ENCODE assay signal across 23 mouse cellular contexts in the genomic region with DNA sequence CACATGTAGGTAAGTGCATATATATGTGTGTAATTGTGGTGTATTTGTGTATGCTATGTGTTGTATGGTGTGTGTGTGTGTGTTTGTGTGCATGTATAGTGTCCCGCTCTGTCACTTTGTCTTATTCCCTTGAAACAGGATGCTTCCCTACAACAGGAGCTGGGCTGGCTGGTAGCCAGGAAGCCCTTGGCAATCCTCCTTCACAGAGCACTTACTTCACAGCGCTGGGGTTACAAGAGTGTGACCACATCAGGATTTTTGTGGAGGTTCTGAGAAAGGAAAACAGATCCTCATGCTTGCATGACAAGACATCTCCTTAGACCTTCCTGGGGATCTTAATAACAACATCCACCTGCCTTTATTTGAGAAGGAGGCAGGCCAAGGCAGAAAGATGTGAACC. TPM values are rescaled to one million over a fixed set of nuclear protein-coding genes. Genes with fewer than 3 reads are reported as not detected.
DNase-seq lines count a peak whose midpoint lies in the region; ATAC-seq and TF ChIP-seq lines count a peak whose summit lies in the region.
"Had no signal": no experiment of that assay in that cellular context is flagged by ENCODE, and none has a peak within 500 bp of the region (broad histone marks: within the 10 kb centered on the region; RNA-seq: fewer than 3 reads in every experiment).

No protein-coding gene starts in this region.

- no peaks in the 10 kb centered on the region for H3K27me3 ChIP-seq in embryonic facial prominence, embryonic 14.5 days (replicated peaks; ENCODE audit: control insufficient read depth, insufficient read depth, low read length)
- no peaks in the 10 kb centered on the region for H3K27me3 ChIP-seq in embryonic facial prominence, embryonic 10.5 days (replicated peaks; ENCODE audit: low read depth, poor library complexity, severe bottlenecking)
- no peaks in the 10 kb centered on the region for H3K27me3 ChIP-seq in kidney, postnatal 0 days (ENCODE audit: insufficient read depth, low read length)
- no peaks in the 10 kb centered on the region for H3K27me3 ChIP-seq in kidney, embryonic 15.5 days
- no peaks in the 10 kb centered on the region for H3K27me3 ChIP-seq in midbrain, postnatal 0 days (ENCODE audit: insufficient read depth, low read length)
- H3K27me3 ChIP-seq in midbrain, embryonic 13.5 days = no peaks in the 10 kb centered on the region

- DNase-seq in embryonic facial prominence, embryonic 14.5 days (ENCODE audit: low spot score) = peak; percentile 41
- DNase-seq in embryonic facial prominence, embryonic 10.5 days (ENCODE audit: low spot score) = no peak
- DNase-seq in kidney, postnatal 0 days (ENCODE audit: low spot score) = peak; percentile 9
- peak; percentile 19 for DNase-seq in midbrain, postnatal 0 days (ENCODE audit: low spot score)
- peak; percentile 17 for DNase-seq in lung, postnatal 36 days
- DNase-seq in ovary, postnatal 36 days (ENCODE audit: low spot score) = no peak
- DNase-seq: cerebellum, adult 2 months; gastrocnemius, postnatal 36 days; kidney, adult 11 months; thymus, postnatal 4 days had no signal

- no peaks in the 10 kb centered on the region for H3K36me3 ChIP-seq in embryonic facial prominence, embryonic 14.5 days (ENCODE audit: control insufficient read depth, insufficient read depth, low read length)
- no peaks in the 10 kb centered on the region for H3K36me3 ChIP-seq in embryonic facial prominence, embryonic 10.5 days (replicated peaks)
- H3K36me3 ChIP-seq in kidney, postnatal 0 days (ENCODE audit: insufficient read depth, low read length) = no peaks in the 10 kb centered on the region
- no peaks in the 10 kb centered on the region for H3K36me3 ChIP-seq in kidney, embryonic 15.5 days
- no peaks in the 10 kb centered on the region for H3K36me3 ChIP-seq in midbrain, postnatal 0 days (ENCODE audit: insufficient read depth, low read length)
- no peaks in the 10 kb centered on the region for H3K36me3 ChIP-seq in midbrain, embryonic 13.5 days

- ATAC-seq in embryonic facial prominence, embryonic 14.5 days (ENCODE audit: low read depth) = no peak
- ATAC-seq in kidney, postnatal 0 days (replicated peaks; ENCODE audit: low FRiP score, low read depth) = no peak
- no peak for ATAC-seq in kidney, embryonic 15.5 days (replicated peaks; ENCODE audit: low FRiP score)
- ATAC-seq in midbrain, postnatal 0 days (ENCODE audit: low FRiP score) = no peak
- ATAC-seq in midbrain, embryonic 13.5 days = no peak
- ATAC-seq: CD4-positive, CD25-positive, alpha-beta regulatory T cell, adult 4 months; forebrain, embryonic 16.5 days had no signal

- TF ChIP-seq CTCF in kidney, postnatal 0 days (IDR thresholded peaks at IDR 0.05; ENCODE audit: low read depth) = no peak
- no peak for TF ChIP-seq CTCF in midbrain, postnatal 0 days (IDR thresholded peaks at IDR 0.05)

- H3K27ac ChIP-seq in embryonic facial prominence, embryonic 14.5 days (replicated peaks; ENCODE audit: low read depth, low read length) = no peak overlapping the region
- no peak overlapping the region for H3K27ac ChIP-seq in embryonic facial prominence, embryonic 10.5 days (replicated peaks)
- H3K27ac ChIP-seq in kidney, postnatal 0 days = no peak overlapping the region
- no peak overlapping the region for H3K27ac ChIP-seq in kidney, embryonic 15.5 days
- no peak overlapping the region for H3K27ac ChIP-seq in midbrain, postnatal 0 days (ENCODE audit: low read depth, low read length)
- H3K27ac ChIP-seq in midbrain, embryonic 13.5 days = no peak overlapping the region
- H3K27ac ChIP-seq: hindbrain, embryonic 14.5 days; layer of hippocampus, adult 2 months; stomach, postnatal 0 days had no signal

- no peaks in the 10 kb centered on the region for H3K4me1 ChIP-seq in embryonic facial prominence, embryonic 14.5 days (ENCODE audit: control insufficient read depth, insufficient read depth, low read length)
- H3K4me1 ChIP-seq in embryonic facial prominence, embryonic 10.5 days = no peaks in the 10 kb centered on the region
- no peaks in the 10 kb centered on the region for H3K4me1 ChIP-seq in kidney, postnatal 0 days (replicated peaks; ENCODE audit: insufficient read depth, low read length)
- no peaks in the 10 kb centered on the region for H3K4me1 ChIP-seq in kidney, embryonic 15.5 days
- H3K4me1 ChIP-seq in midbrain, postnatal 0 days (ENCODE audit: insufficient read depth, low read length) = no peaks in the 10 kb centered on the region
- H3K4me1 ChIP-seq in midbrain, embryonic 13.5 days (replicated peaks) = no peaks in the 10 kb centered on the region

- no peak overlapping the region for H3K9ac ChIP-seq in embryonic facial prominence, embryonic 14.5 days (ENCODE audit: low read depth, low read length)
- no peak overlapping the region for H3K9ac ChIP-seq in kidney, postnatal 0 days (ENCODE audit: low read depth, low read length)
- no peak overlapping the region for H3K9ac ChIP-seq in kidney, embryonic 15.5 days
- H3K9ac ChIP-seq in midbrain, postnatal 0 days (replicated peaks; ENCODE audit: low read length, poor library complexity, severe bottlenecking) = no peak overlapping the region
- H3K9ac ChIP-seq in midbrain, embryonic 13.5 days (replicated peaks) = no peak overlapping the region
- H3K9ac ChIP-seq: hindbrain, embryonic 14.5 days had no signal

- H3K4me3 ChIP-seq in embryonic facial prominence, embryonic 14.5 days (ENCODE audit: low read depth, low read length) = no peak overlapping the region
- H3K4me3 ChIP-seq in embryonic facial prominence, embryonic 10.5 days = no peak overlapping the region
- H3K4me3 ChIP-seq in kidney, postnatal 0 days (replicated peaks; ENCODE audit: low read depth, low read length) = no peak overlapping the region
- H3K4me3 ChIP-seq in kidney, embryonic 15.5 days (replicated peaks) = no peak overlapping the region
- H3K4me3 ChIP-seq in midbrain, postnatal 0 days (ENCODE audit: low read depth, low read length) = no peak overlapping the region
- no peak overlapping the region for H3K4me3 ChIP-seq in midbrain, embryonic 13.5 days (replicated peaks)
- H3K4me3 ChIP-seq: erythroblast, embryonic 14.5 days; layer of hippocampus, adult 2 months had no signal

- WGBS in embryonic facial prominence, embryonic 14.5 days = 74% methylated on average over 2 of the region's 2 CpGs
- 77% methylated on average over 2 of the region's 2 CpGs for WGBS in embryonic facial prominence, embryonic 10.5 days
- WGBS in kidney, postnatal 0 days = 50% methylated on average over 2 of the region's 2 CpGs
- 71% methylated on average over 2 of the region's 2 CpGs for WGBS in kidney, embryonic 15.5 days
- 76% methylated on average over 2 of the region's 2 CpGs for WGBS in midbrain, postnatal 0 days
- 87% methylated on average over 2 of the region's 2 CpGs for WGBS in midbrain, embryonic 13.5 days

- H3K9me3 ChIP-seq in embryonic facial prominence, embryonic 14.5 days (ENCODE audit: control insufficient read depth, low read length) = no peaks in the 10 kb centered on the region
- H3K9me3 ChIP-seq in embryonic facial prominence, embryonic 10.5 days = no peaks in the 10 kb centered on the region
- no peaks in the 10 kb centered on the region for H3K9me3 ChIP-seq in kidney, postnatal 0 days (replicated peaks; ENCODE audit: low read length)
- H3K9me3 ChIP-seq in kidney, embryonic 15.5 days (replicated peaks) = no peaks in the 10 kb centered on the region
- no peaks in the 10 kb centered on the region for H3K9me3 ChIP-seq in midbrain, postnatal 0 days (ENCODE audit: low read length)
- no peaks in the 10 kb centered on the region for H3K9me3 ChIP-seq in midbrain, embryonic 13.5 days

- no peak overlapping the region for H3K4me2 ChIP-seq in embryonic facial prominence, embryonic 14.5 days (ENCODE audit: low read depth, low read length)
- H3K4me2 ChIP-seq in kidney, postnatal 0 days (ENCODE audit: low read length) = no peak overlapping the region
- no peak overlapping the region for H3K4me2 ChIP-seq in kidney, embryonic 15.5 days
- H3K4me2 ChIP-seq in midbrain, postnatal 0 days (ENCODE audit: low read depth, low read length, poor library complexity, severe bottlenecking) = no peak overlapping the region
- no peak overlapping the region for H3K4me2 ChIP-seq in midbrain, embryonic 13.5 days (replicated peaks)
- H3K4me2 ChIP-seq: hindbrain, embryonic 14.5 days had no signal

RNA-seq across cellular contexts. Expression of a gene that starts 31.4 kb away (rescaled TPM):
- polyA plus RNA-seq in embryonic facial prominence, embryonic 14.5 days (2014; fragmentation: Nextera tagmentation; extraction: Ambion mirVana) = 1.0 and 4.1 TPM in 2 replicates
- polyA plus RNA-seq in embryonic facial prominence, embryonic 10.5 days (2016; fragmentation: Nextera tagmentation; extraction: Ambion mirVana) = 0.60 and 1.8 TPM in 2 replicates
- 1.5 and 1.6 TPM in 2 replicates for polyA plus RNA-seq in kidney, postnatal 0 days (2015; fragmentation: Nextera tagmentation; extraction: Ambion mirVana)
- 0.74 and 1.2 TPM in 2 replicates for polyA plus RNA-seq in kidney, embryonic 15.5 days (2015; fragmentation: Nextera tagmentation; extraction: Ambion mirVana)
- total RNA-seq in midbrain, postnatal 0 days (2014; rRNA removed) = 0.16 and 0.19 TPM in 2 replicates
- polyA plus RNA-seq in midbrain, postnatal 0 days (2015; fragmentation: Nextera tagmentation; extraction: Ambion mirVana) = not detected in 2 replicates
- polyA plus RNA-seq in midbrain, embryonic 13.5 days (2015; fragmentation: Nextera tagmentation; extraction: Ambion mirVana) = not detected in 2 replicates
- total RNA-seq: gastrocnemius, postnatal 36 days; layer of hippocampus, adult 2 months; megakaryocyte-erythroid progenitor cell, adult 5-6 weeks; MEL; neutrophil, adult 5-6 weeks had no signal
- polyA plus RNA-seq: CD4-positive, CD25-positive, alpha-beta regulatory T cell, adult 4 months; erythroblast, embryonic 14.5 days; forebrain, embryonic 16.5 days; heart, embryonic 14.5 days; hindbrain, embryonic 14.5 days had no signal

RNA-seq across cellular contexts. Expression of a gene that starts 33.8 kb away (rescaled TPM):
- polyA plus RNA-seq in embryonic facial prominence, embryonic 14.5 days (2014; fragmentation: Nextera tagmentation; extraction: Ambion mirVana) = 5.7 and 7.8 TPM in 2 replicates
- polyA plus RNA-seq in embryonic facial prominence, embryonic 10.5 days (2016; fragmentation: Nextera tagmentation; extraction: Ambion mirVana) = 9.1 and 12.4 TPM in 2 replicates
- 5.4 TPM in 2 replicates for polyA plus RNA-seq in kidney, postnatal 0 days (2015; fragmentation: Nextera tagmentation; extraction: Ambion mirVana)
- 7.2 and 7.6 TPM in 2 replicates for polyA plus RNA-seq in kidney, embryonic 15.5 days (2015; fragmentation: Nextera tagmentation; extraction: Ambion mirVana)
- total RNA-seq in midbrain, postnatal 0 days (2014; rRNA removed) = 7.8 and 9.6 TPM in 2 replicates
- 4.7 and 5.0 TPM in 2 replicates for polyA plus RNA-seq in midbrain, postnatal 0 days (2015; fragmentation: Nextera tagmentation; extraction: Ambion mirVana)
- polyA plus RNA-seq in midbrain, embryonic 13.5 days (2015; fragmentation: Nextera tagmentation; extraction: Ambion mirVana) = 8.9 and 9.0 TPM in 2 replicates
- total RNA-seq: MEL; neutrophil, adult 5-6 weeks had no signal
- polyA plus RNA-seq: CD4-positive, CD25-positive, alpha-beta regulatory T cell, adult 4 months had no signal

RNA-seq across cellular contexts. Expression of a gene that starts 51.7 kb away (rescaled TPM):
- not detected in 2 replicates for polyA plus RNA-seq in embryonic facial prominence, embryonic 14.5 days (2014; fragmentation: Nextera tagmentation; extraction: Ambion mirVana)
- polyA plus RNA-seq in embryonic facial prominence, embryonic 10.5 days (2016; fragmentation: Nextera tagmentation; extraction: Ambion mirVana) = 0.16 TPM in 1 of 2 replicates, not detected in the other
- polyA plus RNA-seq in kidney, postnatal 0 days (2015; fragmentation: Nextera tagmentation; extraction: Ambion mirVana) = not detected in 2 replicates
- not detected in 2 replicates for polyA plus RNA-seq in kidney, embryonic 15.5 days (2015; fragmentation: Nextera tagmentation; extraction: Ambion mirVana)
- total RNA-seq in midbrain, postnatal 0 days (2014; rRNA removed) = not detected in 2 replicates
- polyA plus RNA-seq in midbrain, postnatal 0 days (2015; fragmentation: Nextera tagmentation; extraction: Ambion mirVana) = not detected in 2 replicates
- not detected in 2 replicates for polyA plus RNA-seq in midbrain, embryonic 13.5 days (2015; fragmentation: Nextera tagmentation; extraction: Ambion mirVana)
- total RNA-seq: gastrocnemius, postnatal 36 days; layer of hippocampus, adult 2 months; megakaryocyte-erythroid progenitor cell, adult 5-6 weeks; MEL; neutrophil, adult 5-6 weeks had no signal
- polyA plus RNA-seq: CD4-positive, CD25-positive, alpha-beta regulatory T cell, adult 4 months; cerebellum, adult 2 months; erythroblast, embryonic 14.5 days; forebrain, embryonic 16.5 days; heart, embryonic 14.5 days; hindbrain, embryonic 14.5 days; liver, embryonic 16.5 days; stomach, postnatal 0 days had no signal

Comparison
In these comparisons a context has a peak if more than half of its experiments do, and no peak if none do; other contexts are left out.
1. DNase-seq: peak in embryonic facial prominence, embryonic 14.5 days (single experiment), kidney, postnatal 0 days (single experiment), midbrain, postnatal 0 days (single experiment) and lung, postnatal 36 days (single experiment); none in embryonic facial prominence, embryonic 10.5 days (single experiment) and ovary, postnatal 36 days (single experiment).